Mouse (Mus musculus) right cerebral cortex, postnatal 10 days (tissue): ENCODE results near the gene Smim7.

Source experiments
- DNase-seq, 2 experiments: peaks; one replicate each; pipeline ENCODE4 v3.0.0; 2021; ENCODE audit warnings: low spot score in 2 of 2

Gene Smim7

GRCm38 (mm10) chr8:72570633-72571610 lies at the start of gene Smim7:
Smim7 (minus strand) TSS chr8:72571088.
- DNase-seq, result peak; percentile 98 to 99

- peak; percentile 59 to 60 for DNase-seq
These were observed 19.3 kb upstream of the Smim7 start for GRCm38 (mm10) chr8:72590198-72590597.

DNA sequence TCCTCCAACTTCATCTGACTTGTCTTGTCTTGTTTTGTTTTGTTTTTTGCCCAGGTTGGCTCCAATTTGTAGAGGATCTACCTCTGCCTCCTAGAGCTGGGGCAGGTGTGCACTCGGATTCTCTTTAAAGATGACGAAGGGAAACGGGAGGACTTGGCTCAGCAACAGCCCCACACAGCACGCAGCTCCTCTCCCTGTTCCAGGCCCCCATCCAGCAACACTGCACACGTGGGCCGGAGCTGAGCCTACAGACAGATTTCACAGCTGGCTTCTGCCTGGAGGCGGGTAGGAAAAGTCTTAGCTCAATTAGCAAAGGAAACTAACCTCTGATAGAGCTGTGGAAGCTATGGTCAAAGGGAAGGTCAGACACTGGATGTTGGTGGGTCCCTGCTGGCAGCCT lies 18.4 kb upstream of the Smim7 start:
- peak; percentile 80 to 81 for DNase-seq

DNA sequence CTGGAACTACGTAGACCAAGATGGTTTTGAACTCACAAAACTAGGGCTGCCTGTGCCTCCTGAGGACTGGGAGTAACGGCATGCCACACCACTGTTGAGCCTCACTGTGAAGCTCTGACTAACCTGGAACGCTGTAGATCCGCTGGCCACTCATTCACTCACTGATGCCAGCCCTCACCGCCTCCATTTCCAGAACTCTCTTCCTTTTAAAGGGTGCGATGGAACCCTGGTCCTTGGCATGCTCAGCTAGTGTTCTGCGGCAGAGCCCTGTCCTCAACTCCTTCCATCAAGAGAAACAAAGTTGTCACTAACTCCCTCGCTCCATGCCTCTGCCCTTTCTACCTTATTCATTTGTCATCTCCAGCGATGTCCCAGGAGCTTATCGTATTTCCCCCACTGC lies 18.0 kb upstream of the Smim7 start:
- DNase-seq, result no peak

GRCm38 (mm10) chr8:72587806-72588205 lies 16.9 kb upstream of the Smim7 start:
- peak; percentile 48 to 58 for DNase-seq

DNA sequence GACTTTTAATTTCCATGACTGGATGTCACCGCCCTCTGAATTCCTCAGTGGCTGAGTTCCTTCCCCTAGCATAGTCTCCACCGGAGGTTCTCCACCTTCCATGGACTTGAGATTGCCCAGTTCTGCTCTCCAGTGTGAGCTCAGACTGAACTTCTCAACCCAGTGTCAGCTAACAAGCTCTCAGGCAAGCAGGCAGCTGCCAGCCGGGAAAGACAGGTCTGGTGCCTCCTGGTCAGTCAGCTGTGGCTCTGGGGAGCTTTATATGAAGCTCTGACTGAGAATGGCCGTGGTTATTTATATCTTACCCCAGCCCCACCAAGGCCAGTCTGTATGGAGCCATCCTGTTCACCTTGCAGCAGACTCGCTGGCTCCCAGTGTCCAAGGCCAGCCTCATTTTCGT lies 13.5 kb upstream of the Smim7 start:
- DNase-seq, result no peak

DNA sequence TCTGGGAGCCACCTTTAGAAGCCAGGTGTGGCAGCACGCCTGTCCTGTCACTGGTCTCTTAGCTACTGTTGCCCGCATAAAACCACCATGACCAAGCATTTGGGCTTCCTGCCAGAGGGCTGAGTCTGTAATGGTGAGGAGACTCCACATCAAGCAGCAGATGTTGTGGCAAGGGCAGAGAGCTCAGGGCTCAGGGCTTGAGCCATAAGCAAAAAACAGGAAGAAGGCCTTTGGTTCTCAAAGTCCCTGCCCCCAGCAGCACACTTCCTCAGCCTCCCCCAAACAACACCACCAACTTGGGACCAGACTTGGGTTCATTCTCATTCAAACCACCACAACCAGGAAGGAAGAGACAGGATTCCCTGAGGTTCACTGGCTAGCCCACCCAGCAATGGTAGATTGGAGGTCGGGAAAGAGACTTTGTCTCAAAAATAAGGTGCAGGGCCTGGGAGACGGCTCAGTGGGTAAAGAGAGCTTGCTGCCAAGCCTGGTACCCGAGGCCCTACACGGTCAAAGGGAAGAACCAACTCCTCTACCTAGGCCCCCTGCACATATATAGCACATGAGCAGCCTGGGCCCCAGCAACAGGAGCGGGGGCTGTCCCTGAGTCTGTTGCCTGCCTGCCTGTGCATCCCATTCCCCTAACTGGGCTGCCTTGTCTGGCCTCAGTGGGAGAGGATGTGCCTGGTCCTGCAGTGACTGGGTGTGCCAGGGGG lies 12.3 kb upstream of the Smim7 start:
- DNase-seq, result peak; percentile 64 to 71

- no peak for DNase-seq
These were observed 8.5 kb upstream of the Smim7 start for GRCm38 (mm10) chr8:72579374-72579773.

DNA sequence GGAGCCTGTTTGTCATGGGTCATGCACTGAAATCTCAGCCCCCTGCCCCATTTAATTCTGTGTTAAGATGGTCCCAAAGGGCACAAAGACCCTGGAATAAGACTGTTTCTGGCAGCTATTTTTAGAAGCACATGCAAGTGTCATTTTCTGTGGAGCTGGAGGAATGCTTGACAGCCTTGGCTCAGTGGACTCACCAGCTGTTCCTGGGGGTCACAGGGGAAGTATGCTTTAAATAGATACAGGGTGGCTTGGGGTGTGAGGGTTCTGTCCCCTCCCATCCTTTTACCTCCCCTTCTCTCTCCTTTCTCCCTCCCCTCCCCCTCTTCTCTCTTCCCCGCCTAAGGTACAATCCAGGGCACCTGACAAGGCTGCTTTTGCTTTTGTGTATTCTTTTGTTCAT lies 7.1 kb upstream of the Smim7 start:
- DNase-seq, result no peak

DNA sequence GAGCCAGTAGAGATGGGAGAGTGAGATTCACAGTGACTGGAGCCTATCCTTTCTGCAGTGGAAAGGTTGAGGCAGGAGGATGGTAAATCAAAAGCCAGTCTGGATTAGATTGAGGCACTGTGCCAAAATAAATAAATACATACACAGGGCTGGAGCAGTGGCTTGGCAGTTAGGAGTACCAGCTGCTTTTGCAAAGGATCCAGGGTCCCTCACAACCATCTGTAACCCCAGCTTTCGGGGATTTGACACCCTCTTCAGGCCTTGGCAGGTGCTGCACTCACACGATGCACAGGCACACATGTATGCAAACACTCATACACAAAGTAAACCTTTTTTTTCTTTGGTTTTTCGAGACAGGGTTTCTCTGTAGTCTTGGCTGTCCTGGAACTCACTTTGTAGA lies 6.4 kb upstream of the Smim7 start:
- DNase-seq, result no peak

GRCm38 (mm10) chr8:72575915-72576314 lies 5.0 kb upstream of the Smim7 start:
- DNase-seq, result no peak

GRCm38 (mm10) chr8:72573450-72573849 lies 2.6 kb upstream of the Smim7 start:
- DNase-seq, result no peak

- peak in 1 of 2 experiments; percentile 53 for DNase-seq
These were observed 1.6 kb upstream of the Smim7 start for GRCm38 (mm10) chr8:72572507-72572906.

- peak; percentile 85 to 87 for DNase-seq
These were observed 954 bp upstream of the Smim7 start, which contains the start of gene Tmem38a for GRCm38 (mm10) chr8:72571611-72572473. Tmem38a (plus strand) TSS chr8:72572055.

DNA sequence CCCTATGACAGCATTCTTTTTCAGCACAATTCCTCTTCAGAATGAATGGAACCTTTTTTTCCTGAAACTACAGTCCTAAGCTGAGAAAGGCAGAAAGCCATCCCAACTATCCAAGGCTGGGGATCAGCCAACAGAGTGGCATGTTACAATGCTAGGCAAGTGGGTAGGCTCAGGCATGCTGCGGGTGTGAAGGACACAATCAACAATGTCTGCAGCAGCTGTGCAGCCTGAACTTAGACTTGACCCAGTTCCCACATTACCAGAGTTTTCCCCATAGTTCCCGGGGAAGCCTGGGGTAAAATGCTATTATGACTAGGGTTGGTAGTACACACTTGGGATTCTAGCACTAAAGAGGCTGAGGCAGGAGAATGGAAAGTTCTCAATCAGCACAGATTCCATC lies 4.9 kb downstream of the Smim7 start:
- DNase-seq, result no peak

- no peak for DNase-seq
These were observed 9.7 kb downstream of the Smim7 start for GRCm38 (mm10) chr8:72561111-72561689.

DNA sequence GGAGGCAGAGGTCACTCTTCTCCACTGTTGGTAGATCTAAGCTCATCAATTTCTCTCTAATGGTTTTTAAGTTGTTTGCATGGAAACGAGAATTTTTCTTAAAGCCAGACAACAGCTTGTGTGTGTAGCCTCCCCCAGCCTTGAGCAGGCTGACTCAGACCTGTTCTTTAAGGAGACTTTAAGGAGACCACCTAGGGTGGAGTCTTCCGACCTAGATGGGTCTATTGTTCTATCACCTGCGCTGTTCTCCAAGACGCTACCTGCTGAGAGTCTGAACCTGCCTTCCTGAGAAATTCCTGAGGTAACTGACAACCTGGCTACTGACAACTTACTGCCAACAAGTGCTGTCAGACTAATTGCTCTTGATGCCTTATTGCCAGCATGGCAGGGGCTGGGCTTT lies 15.1 kb downstream of the Smim7 start:
- no peak for DNase-seq

DNA sequence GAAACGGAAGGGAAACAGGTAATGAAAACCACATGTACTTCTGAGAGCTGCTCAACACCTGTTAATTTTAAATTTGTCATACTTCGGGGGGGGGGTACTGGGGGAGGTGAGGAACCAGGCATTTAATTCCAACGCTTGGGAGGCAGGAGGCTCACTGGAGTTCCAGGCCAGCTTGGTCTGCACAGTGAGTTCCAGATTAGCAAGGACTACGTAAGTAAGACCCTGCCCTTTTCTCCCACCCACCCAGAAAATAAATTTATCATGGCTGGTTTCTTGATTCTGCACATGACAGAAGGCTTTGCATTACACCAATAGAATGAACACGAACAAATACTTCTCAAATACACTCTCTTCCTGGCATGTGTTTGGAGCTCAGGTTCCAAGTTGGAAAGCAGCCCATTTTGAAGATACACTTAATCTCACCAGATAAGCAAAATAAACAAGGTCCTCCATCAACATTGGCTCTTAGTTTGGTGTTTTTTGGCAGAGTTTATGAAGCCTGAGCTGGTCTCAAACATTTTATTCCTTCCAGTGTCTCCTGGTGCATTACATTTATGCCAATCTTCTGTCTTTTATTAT lies 21.5 kb downstream of the Smim7 start:
- DNase-seq, result no peak

DNA sequence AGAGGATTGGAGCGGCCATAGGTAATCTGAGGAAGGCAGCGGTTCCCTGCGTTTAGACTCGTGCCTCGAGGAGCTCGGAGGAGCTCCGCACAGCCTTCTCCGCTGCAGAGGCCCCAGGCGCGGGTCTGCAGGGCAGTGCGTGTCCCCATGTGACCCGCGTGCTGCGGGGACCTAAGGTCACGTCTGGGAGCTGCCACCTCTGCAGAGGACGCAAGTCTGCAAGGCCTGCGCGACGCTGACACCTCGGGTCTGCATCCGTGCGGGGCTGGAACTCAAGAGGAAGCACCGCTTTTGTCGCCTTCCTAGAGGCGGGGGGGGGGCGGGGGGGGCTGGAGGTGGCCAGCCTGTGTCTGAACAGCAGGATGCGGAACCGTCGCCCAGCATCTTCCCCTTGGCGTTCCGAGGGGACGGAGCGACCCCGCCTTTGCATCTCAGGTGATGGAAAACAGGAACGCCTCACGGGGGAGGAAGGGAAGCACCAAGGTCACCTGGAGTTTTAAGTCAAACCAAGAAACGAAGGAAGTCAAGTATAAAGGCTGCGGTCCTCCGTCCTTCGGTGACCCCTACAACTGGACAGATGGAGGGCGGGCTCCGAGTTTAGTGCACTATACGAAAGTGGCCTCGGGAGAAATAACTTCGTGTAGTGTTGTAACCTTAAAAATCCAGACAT lies 22.1 kb downstream of the Smim7 start:
- no peak for DNase-seq
